ENCODE assay signal across 23 mouse cellular contexts in genomic region chr2:144087899-144088584, GRCm38 (mm10). TPM values are rescaled to one million over a fixed set of nuclear protein-coding genes. Genes with fewer than 3 reads are reported as not detected.
DNase-seq lines count a peak whose midpoint lies in the region; ATAC-seq and TF ChIP-seq lines count a peak whose summit lies in the region.
"Had no signal": no experiment of that assay in that cellular context is flagged by ENCODE, and none has a peak within 500 bp of the region (broad histone marks: within the 10 kb centered on the region; RNA-seq: fewer than 3 reads in every experiment).

No protein-coding gene starts in this region.

- WGBS in heart, embryonic 10.5 days: 36% methylated on average over 9 of the region's 9 CpGs
- 31% methylated on average over 9 of the region's 9 CpGs for WGBS in heart, embryonic 11.5 days (ENCODE audit: insufficient replicate concordance)
- 38% methylated on average over 9 of the region's 9 CpGs for WGBS in lung, embryonic 14.5 days
- WGBS in lung, adult 2 months: 43% methylated on average over 9 of the region's 9 CpGs
- WGBS in limb, embryonic 13.5 days: 31% methylated on average over 9 of the region's 9 CpGs

- no peak overlapping the region for H3K9ac ChIP-seq in heart, embryonic 11.5 days (ENCODE audit: low read depth, low read length)
- no peak overlapping the region for H3K9ac ChIP-seq in lung, embryonic 14.5 days
- H3K9ac ChIP-seq in limb, embryonic 13.5 days: no peak overlapping the region
- H3K9ac ChIP-seq: liver, embryonic 15.5 days had no signal

- no peak for TF ChIP-seq POLR2A in lung, adult 2 months (IDR thresholded peaks at IDR 0.05; ENCODE audit: borderline replicate concordance, extremely low read depth, low read depth, low read length)
- no peak for TF ChIP-seq POLR2A in brain, embryonic 14.5 days (IDR thresholded peaks at IDR 0.05; ENCODE audit: borderline replicate concordance, extremely low read depth, insufficient read depth, insufficient read length, poor library complexity, severe bottlenecking)

- DNase-seq in heart, embryonic 10.5 days (ENCODE audit: low spot score): no peak
- no peak for DNase-seq in lung, embryonic 14.5 days
- DNase-seq in lung, adult 2 months: no peak
- DNase-seq in brain, embryonic 14.5 days (ENCODE audit: low read depth): peak; percentile 7
- no peak for DNase-seq in gastrocnemius, postnatal 14 days
- no peak for DNase-seq in left cerebral cortex, postnatal 36 days (ENCODE audit: low spot score in 2 of 2)
- DNase-seq: adrenal gland, postnatal 25 days; B cell, adult 2 months; cerebellum, adult 9-10 months; heart, adult 2 months; heart, postnatal 10 days; kidney, adult 8-10 months; right cerebral cortex, postnatal 4 days; thymus, postnatal 25 days had no signal

- H3K4me2 ChIP-seq in heart, embryonic 11.5 days: no peak overlapping the region
- no peak overlapping the region for H3K4me2 ChIP-seq in lung, embryonic 14.5 days
- no peak overlapping the region for H3K4me2 ChIP-seq in limb, embryonic 13.5 days (replicated peaks)
- H3K4me2 ChIP-seq: liver, embryonic 15.5 days had no signal

- peaks cover 48% of the 10 kb centered on the region; the same call in 1 of the 2 replicates for H3K27me3 ChIP-seq in heart, embryonic 10.5 days (ENCODE audit: insufficient read depth, poor library complexity, severe bottlenecking)
- H3K27me3 ChIP-seq in heart, embryonic 11.5 days (ENCODE audit: control insufficient read depth, insufficient read depth, low read length): peaks cover 16% of the 10 kb centered on the region
- no peaks in the 10 kb centered on the region for H3K27me3 ChIP-seq in lung, embryonic 14.5 days (ENCODE audit: insufficient read depth, low read length)
- no peaks in the 10 kb centered on the region for H3K27me3 ChIP-seq in limb, embryonic 13.5 days
- H3K27me3 ChIP-seq: liver, embryonic 15.5 days had no signal

- no peak for TF ChIP-seq CTCF in lung, embryonic 14.5 days (IDR thresholded peaks at IDR 0.05; ENCODE audit: low read depth)
- no peak for TF ChIP-seq CTCF in lung, adult 2 months (IDR thresholded peaks at IDR 0.05; ENCODE audit: insufficient read depth, low read length)
- TF ChIP-seq CTCF in brain, embryonic 14.5 days (IDR thresholded peaks at IDR 0.05; ENCODE audit: borderline replicate concordance, extremely low read depth, insufficient read depth, insufficient read length): no peak

- no peaks in the 10 kb centered on the region for H3K36me3 ChIP-seq in heart, embryonic 10.5 days
- H3K36me3 ChIP-seq in heart, embryonic 11.5 days (ENCODE audit: control insufficient read depth, insufficient read depth, low read length): no peaks in the 10 kb centered on the region
- H3K36me3 ChIP-seq in lung, embryonic 14.5 days (ENCODE audit: insufficient read depth): no peaks in the 10 kb centered on the region
- H3K36me3 ChIP-seq in limb, embryonic 13.5 days: no peaks in the 10 kb centered on the region
- H3K36me3 ChIP-seq: liver, embryonic 15.5 days had no signal

- ATAC-seq in heart, embryonic 11.5 days (replicated peaks; ENCODE audit: insufficient number of reproducible peaks, low FRiP score, low TSS enrichment): no peak
- ATAC-seq in lung, embryonic 14.5 days (ENCODE audit: insufficient read depth): 0 out of 2 replicates have a peak, but pooled peaks have one; percentile 45
- ATAC-seq in limb, embryonic 13.5 days (ENCODE audit: low FRiP score, low read depth): peak; percentile 26; the same call in 1 of the 2 replicates

- H3K27ac ChIP-seq in heart, embryonic 10.5 days: 0 out of 2 replicates have a peak overlapping the region, but pooled peaks have one; percentile 29
- no peak overlapping the region for H3K27ac ChIP-seq in heart, embryonic 11.5 days (ENCODE audit: low read depth, low read length)
- H3K27ac ChIP-seq in lung, embryonic 14.5 days (ENCODE audit: low read depth): no peak overlapping the region
- no peak overlapping the region for H3K27ac ChIP-seq in limb, embryonic 13.5 days
- H3K27ac ChIP-seq: heart, adult 2 months; left cerebral cortex, adult 2 months; liver, embryonic 15.5 days; macrophage had no signal

- no peak overlapping the region for H3K4me3 ChIP-seq in heart, embryonic 10.5 days
- no peak overlapping the region for H3K4me3 ChIP-seq in heart, embryonic 11.5 days (ENCODE audit: low read depth, low read length)
- no peak overlapping the region for H3K4me3 ChIP-seq in lung, embryonic 14.5 days (ENCODE audit: low read depth, low read length)
- no peak overlapping the region for H3K4me3 ChIP-seq in lung, adult 2 months (replicated peaks; ENCODE audit: extremely low read depth, low read depth, low read length)
- H3K4me3 ChIP-seq in limb, embryonic 13.5 days: no peak overlapping the region
- H3K4me3 ChIP-seq: heart, adult 2 months; left cerebral cortex, adult 2 months; liver, embryonic 15.5 days had no signal

- H3K4me1 ChIP-seq in heart, embryonic 10.5 days: peaks cover 11% of the 10 kb centered on the region
- no peaks in the 10 kb centered on the region; the same call in 1 of the 2 replicates for H3K4me1 ChIP-seq in heart, embryonic 11.5 days (ENCODE audit: control insufficient read depth, insufficient read depth, low read length)
- H3K4me1 ChIP-seq in lung, embryonic 14.5 days (ENCODE audit: insufficient read depth): 0 out of 2 replicates have a peak, but pooled peaks cover 7% of the 10 kb centered on the region
- H3K4me1 ChIP-seq in lung, adult 2 months (ENCODE audit: control insufficient read depth, insufficient read depth, low read length): peaks cover 2% of the 10 kb centered on the region; the same call in 1 of the 2 replicates
- H3K4me1 ChIP-seq in limb, embryonic 13.5 days: peaks cover 29% of the 10 kb centered on the region
- H3K4me1 ChIP-seq: liver, embryonic 15.5 days had no signal

- intact Hi-C loops in gastrocnemius, postnatal 14 days (cut with DNase I; ENCODE audit: low total_unique reads): no loop called here
- intact Hi-C loops in left cerebral cortex, postnatal 36 days (cut with DNase I): no loop called here

- H3K9me3 ChIP-seq in heart, embryonic 10.5 days: no peaks in the 10 kb centered on the region
- H3K9me3 ChIP-seq in heart, embryonic 11.5 days (replicated peaks; ENCODE audit: control insufficient read depth, low read length): no peaks in the 10 kb centered on the region
- no peaks in the 10 kb centered on the region for H3K9me3 ChIP-seq in lung, embryonic 14.5 days (ENCODE audit: low read depth, low read length)
- H3K9me3 ChIP-seq in limb, embryonic 13.5 days: no peaks in the 10 kb centered on the region
- H3K9me3 ChIP-seq: liver, embryonic 15.5 days had no signal

RNA-seq across cellular contexts. Expression of gene Banf2, which starts 55.2 kb away (rescaled TPM):
- polyA plus RNA-seq in heart, embryonic 10.5 days (2016; fragmentation: Nextera tagmentation; extraction: Ambion mirVana): not detected in 2 replicates
- polyA plus RNA-seq in heart, embryonic 11.5 days (2014; fragmentation: Nextera tagmentation; extraction: Ambion mirVana): not detected in 2 replicates
- polyA plus RNA-seq in lung, embryonic 14.5 days (2014; fragmentation: Nextera tagmentation; extraction: Ambion mirVana): not detected in 2 replicates
- polyA plus RNA-seq in lung, adult 2 months (2012; rRNA removed): not detected in 2 replicates
- polyA plus RNA-seq in brain, embryonic 14.5 days (2012; rRNA removed): not detected in 2 replicates
- polyA plus RNA-seq in limb, embryonic 13.5 days (2015; fragmentation: Nextera tagmentation; extraction: Ambion mirVana): not detected in 2 replicates
- total RNA-seq in gastrocnemius, postnatal 14 days (2021): not detected
- total RNA-seq in left cerebral cortex, postnatal 36 days (2021): not detected
- total RNA-seq: adrenal gland, postnatal 25 days; gastrocnemius, adult 8-10 months; heart, adult 2 months; heart, postnatal 10 days; layer of hippocampus, adult 8-10 months; left cerebral cortex, adult 2 months; neutrophil, adult 5-6 weeks had no signal
- polyA plus RNA-seq: heart, adult 2 months; limb, embryonic 14.5 days; liver, embryonic 15.5 days; macrophage had no signal
